Mouse (Mus musculus) kidney, postnatal 0 days (tissue): ENCODE data around the gene Nfx1. TPM values are rescaled to one million over a fixed set of nuclear protein-coding genes. Genes with fewer than 3 reads are reported as not detected.

ENCODE experiments used
- ATAC-seq: fragments of 200-750 bp; cut with Nextera tagmentation; replicated peaks from 2 replicates; pipeline ENCODE4 v1.8.0; 2017; ENCODE audit warnings: low read depth, moderate number of reproducible peaks, moderate TSS enrichment, moderate library complexity; ENCODE audit not compliant: low FRiP score
- DNase-seq: peaks from one replicate; pipeline ENCODE4 v3.0.0-alpha.2; 2016; ENCODE audit warnings: low spot score
- H3K27ac ChIP-seq: fragments of 300-500 bp; sonication (generic); 2 replicates; pipeline ENCODE4 v1.5.1; 2014; ENCODE audit warnings: mild to moderate bottlenecking
- H3K27me3 ChIP-seq: fragments of 300-500 bp; sonication (generic); 2 replicates; pipeline ENCODE4 v1.6.1; 2014; ENCODE audit warnings: low read length, mixed read lengths; ENCODE audit not compliant: insufficient read depth
- H3K36me3 ChIP-seq: fragments of 300-500 bp; sonication (generic); 2 replicates; pipeline ENCODE4 v1.6.1; 2014; ENCODE audit warnings: low read length, mixed read lengths; ENCODE audit not compliant: insufficient read depth
- H3K4me1 ChIP-seq: fragments of 300-500 bp; sonication (generic); replicated peaks from 2 replicates; pipeline ENCODE4 v1.6.1; 2014; ENCODE audit warnings: antibody characterized with exemption, low read length, mixed read lengths; ENCODE audit not compliant: insufficient read depth
- H3K4me2 ChIP-seq: fragments of 300-500 bp; sonication (generic); 2 replicates; pipeline ENCODE4 v1.6.1; 2014; ENCODE audit warnings: mild to moderate bottlenecking, low read length, moderate library complexity, mixed read lengths
- H3K4me3 ChIP-seq: fragments of 300-500 bp; sonication (generic); replicated peaks from 2 replicates; pipeline ENCODE4 v1.5.1; 2014; ENCODE audit warnings: low read depth, low read length
- H3K9ac ChIP-seq: fragments of 300-500 bp; sonication (generic); 2 replicates; pipeline ENCODE4 v1.6.1; 2014; ENCODE audit warnings: low read depth, low read length
- H3K9me3 ChIP-seq: fragments of 300-500 bp; sonication (generic); replicated peaks from 2 replicates; pipeline ENCODE4 v1.6.1; 2016; ENCODE audit warnings: low read length, inconsistent platforms, mixed read lengths
- CTCF ChIP-seq: IDR thresholded peaks from 2 replicates; pipeline ENCODE4 v1.5.1; 2016; ENCODE audit warnings: antibody characterized with exemption, low read depth, mild to moderate bottlenecking, moderate library complexity
- WGBS: fragments of 180-500 bp; shearing (Covaris S2); extraction: QIAGEN DNeasy Blood & Tissue Kit; methylation state at CpG from one replicate; pipeline ENCODE4 v1.1.7; 2014; 5-methylcytosine and 5-hydroxymethylcytosine counted together
- polyA plus RNA-seq: library from polyadenylated mRNA; unstranded; fragments of >200 nt; fragmentation: Nextera tagmentation; extraction: Ambion mirVana; gene quantifications from 2 replicates; pipeline ENCODE4 v1.2.1, GENCODE M21; 2015

The Nfx1 gene
- polyA plus RNA-seq, 1 experiment from 2014 or later, result 55.1 TPM

DNA sequence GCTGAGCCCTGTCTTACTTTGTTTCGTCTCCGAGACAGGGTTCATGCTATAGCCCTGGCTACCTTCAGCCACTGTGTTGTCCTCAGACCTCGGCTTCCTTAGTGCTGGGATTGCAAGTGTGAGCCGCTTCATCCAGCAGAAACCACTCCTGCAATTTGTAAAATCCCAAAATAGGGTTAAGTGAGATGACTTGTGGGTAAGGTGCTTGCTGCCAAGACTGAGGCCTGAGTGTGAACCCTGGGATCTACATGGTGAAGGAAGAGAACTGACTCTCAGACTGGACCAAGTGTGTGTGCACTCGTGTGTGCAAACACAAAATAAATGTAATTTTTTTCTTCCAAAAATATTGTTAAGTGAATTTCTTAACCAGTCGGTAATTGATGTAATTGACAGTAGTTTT, 18.9 kb downstream of the Nfx1 start:
- Histone ChIP-seq H3K9me3 (no peaks in the 10 kb centered on the region), H3K4me3 (no peak overlapping the region), H3K4me1 (no peaks in the 10 kb centered on the region), H3K27me3 (no peaks in the 10 kb centered on the region), H3K9ac (no peak overlapping the region), H3K27ac (no peak overlapping the region), H3K4me2 (no peak overlapping the region), H3K36me3 (peaks cover 79% of the 10 kb centered on the region)
- TF ChIP-seq CTCF, result no peak
- WGBS, result 91% methylated on average over 6 of the region's 6 CpGs
- ATAC-seq, result no peak
- no peak for DNase-seq

DNA sequence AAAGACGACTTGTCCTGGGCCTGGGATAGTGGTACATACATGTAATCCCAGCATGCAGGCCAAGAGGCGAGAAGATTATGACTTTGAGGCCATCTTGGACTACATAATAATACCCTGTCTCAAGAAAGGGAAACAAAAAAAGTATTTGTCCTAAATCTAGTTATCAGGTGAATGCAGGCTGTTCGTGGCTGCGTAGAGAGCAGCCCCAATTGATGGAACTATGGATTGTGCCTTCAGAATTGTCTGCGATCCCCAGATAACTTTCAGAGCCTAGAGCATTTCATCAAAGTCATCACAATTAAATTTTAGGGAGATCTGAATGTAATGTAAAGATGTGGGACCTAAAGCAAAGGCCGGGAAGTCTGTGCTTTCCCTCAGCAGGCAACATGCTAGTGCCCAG, 25.6 kb downstream of the Nfx1 start:
- Histone ChIP-seq H3K27ac (no peak overlapping the region), H3K4me3 (no peak overlapping the region), H3K9ac (no peak overlapping the region), H3K27me3 (no peaks in the 10 kb centered on the region), H3K4me1 (no peaks in the 10 kb centered on the region), H3K4me2 (no peak overlapping the region), H3K9me3 (no peaks in the 10 kb centered on the region), H3K36me3 (peaks cover 86% of the 10 kb centered on the region)
- DNase-seq, result no peak
- WGBS, result 98% methylated on average over 6 of the region's 6 CpGs
- no peak for TF ChIP-seq CTCF
- ATAC-seq, result no peak

DNA sequence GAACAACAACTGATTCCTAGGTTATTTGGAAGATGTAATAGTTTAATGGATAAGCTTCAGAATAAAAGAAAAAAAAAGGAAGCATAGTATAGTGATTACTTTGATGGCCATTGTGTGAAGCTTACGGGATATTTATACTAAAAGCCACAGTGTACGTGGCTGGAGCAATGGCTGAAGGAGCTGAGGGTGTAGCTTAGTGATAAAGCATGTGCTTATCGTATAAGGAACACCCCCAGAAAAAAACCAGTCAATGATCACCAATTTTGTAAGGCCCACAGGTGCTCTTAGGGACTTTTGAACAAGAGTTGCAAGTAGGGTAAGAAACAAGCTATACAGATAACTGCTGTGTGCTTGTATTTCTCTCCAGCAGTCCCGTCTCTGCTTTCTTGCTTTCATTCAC, 27.2 kb downstream of the Nfx1 start:
- H3K9ac ChIP-seq, result no peak overlapping the region
- ATAC-seq, result no peak
- H3K4me1 ChIP-seq, result no peaks in the 10 kb centered on the region
- WGBS, result 85% methylated on average over 4 of the region's 4 CpGs
- TF ChIP-seq CTCF, result no peak
- H3K27me3 ChIP-seq, result no peaks in the 10 kb centered on the region
- no peak overlapping the region for H3K27ac ChIP-seq
- H3K4me2 ChIP-seq, result no peak overlapping the region
- no peaks in the 10 kb centered on the region for H3K9me3 ChIP-seq
- DNase-seq, result no peak
- H3K4me3 ChIP-seq, result no peak overlapping the region
- peaks cover 86% of the 10 kb centered on the region for H3K36me3 ChIP-seq

DNA sequence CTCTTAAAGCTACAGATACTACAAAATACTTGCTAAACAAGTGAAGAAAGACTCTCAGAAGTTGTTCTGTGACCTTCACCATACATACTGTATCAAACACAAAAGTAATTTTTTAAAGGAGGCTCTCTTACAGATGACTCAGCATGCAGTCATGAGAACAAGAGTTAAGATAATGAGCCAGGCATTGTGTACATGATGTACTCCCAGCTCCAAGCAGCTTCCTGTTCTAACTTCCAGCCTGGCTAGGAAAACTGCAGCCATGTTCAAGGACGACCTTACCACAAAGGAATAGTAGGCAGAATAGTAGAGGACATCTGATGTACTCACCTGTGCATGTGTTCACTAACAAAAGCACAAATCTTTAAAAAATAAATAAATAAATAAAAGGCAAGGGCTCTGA, 29.6 kb downstream of the Nfx1 start:
- Histone ChIP-seq H3K27me3 (no peaks in the 10 kb centered on the region), H3K9ac (no peak overlapping the region), H3K36me3 (peaks cover 86% of the 10 kb centered on the region), H3K9me3 (no peaks in the 10 kb centered on the region), H3K27ac (no peak overlapping the region), H3K4me2 (no peak overlapping the region), H3K4me3 (no peak overlapping the region), H3K4me1 (no peaks in the 10 kb centered on the region)
- no peak for TF ChIP-seq CTCF
- ATAC-seq (no peak), DNase-seq (no peak)
- 77% methylated on average over 1 of the region's 1 CpGs for WGBS

DNA sequence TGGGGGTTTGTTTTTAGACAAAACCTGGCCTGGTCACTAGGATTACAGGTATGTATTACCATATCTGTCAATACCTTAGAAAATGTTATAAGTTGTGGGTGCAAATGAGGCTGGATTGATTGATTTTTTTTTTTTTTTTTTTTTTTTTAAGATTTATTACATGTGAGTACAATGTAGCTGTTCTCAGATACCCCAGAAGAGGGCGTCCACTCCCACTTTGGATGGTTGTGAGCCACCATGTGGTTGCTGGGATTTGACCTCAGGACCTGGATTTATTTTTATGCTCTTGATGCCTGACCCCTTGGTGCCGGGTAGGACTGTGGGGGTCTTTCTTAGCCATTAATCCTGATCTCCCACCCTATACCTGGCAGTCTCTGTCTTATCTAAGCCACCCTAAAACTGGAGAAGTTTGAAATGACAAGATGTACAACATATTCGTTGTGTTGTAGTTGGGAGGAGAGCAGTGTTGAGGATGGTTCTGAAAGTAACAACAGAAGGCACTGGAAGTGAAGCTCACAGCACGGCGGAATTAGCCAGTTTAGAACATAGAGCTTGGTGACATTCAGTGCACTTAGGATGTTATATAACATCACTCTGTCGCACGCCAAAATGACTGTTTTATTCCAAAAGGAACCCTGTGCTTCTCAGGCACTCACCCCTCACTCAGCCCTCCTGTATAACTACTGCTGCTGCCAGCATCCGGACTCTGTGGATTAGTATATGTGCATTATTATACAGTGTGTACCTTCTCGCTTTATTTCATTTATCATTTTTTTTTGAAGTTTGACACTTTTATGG, 30.3 kb downstream of the Nfx1 start:
- WGBS, result 85% methylated on average over 9 of the region's 9 CpGs
- H3K27me3 ChIP-seq, result no peaks in the 10 kb centered on the region
- H3K27ac ChIP-seq, result no peak overlapping the region
- peak; percentile 35; the same call in 1 of the 2 replicates for TF ChIP-seq CTCF
- H3K4me3 ChIP-seq, result no peak overlapping the region
- no peaks in the 10 kb centered on the region for H3K4me1 ChIP-seq
- no peak overlapping the region for H3K4me2 ChIP-seq
- no peak for DNase-seq
- no peak for ATAC-seq
- peaks cover 80% of the 10 kb centered on the region for H3K36me3 ChIP-seq
- no peak overlapping the region for H3K9ac ChIP-seq
- no peaks in the 10 kb centered on the region for H3K9me3 ChIP-seq

GRCm38 (mm10) chr4:41013351-41013750, 42.6 kb downstream of the Nfx1 start:
- no peak for ATAC-seq
- Histone ChIP-seq H3K36me3 (peaks cover 55% of the 10 kb centered on the region), H3K9me3 (no peaks in the 10 kb centered on the region), H3K27ac (no peak overlapping the region), H3K4me2 (no peak overlapping the region), H3K4me1 (no peaks in the 10 kb centered on the region), H3K9ac (no peak overlapping the region), H3K27me3 (no peaks in the 10 kb centered on the region), H3K4me3 (no peak overlapping the region)
- 89% methylated on average over 3 of the region's 3 CpGs for WGBS
- DNase-seq, result no peak
- TF ChIP-seq CTCF, result no peak

GRCm38 (mm10) chr4:41015798-41016197, 45.1 kb downstream of the Nfx1 start:
- no peak for ATAC-seq
- Histone ChIP-seq H3K9ac (no peak overlapping the region), H3K4me1 (no peaks in the 10 kb centered on the region), H3K9me3 (no peaks in the 10 kb centered on the region), H3K27me3 (no peaks in the 10 kb centered on the region), H3K4me3 (no peak overlapping the region), H3K4me2 (no peak overlapping the region), H3K36me3 (peaks cover 47% of the 10 kb centered on the region), H3K27ac (no peak overlapping the region)
- no peak for TF ChIP-seq CTCF
- 96% methylated on average over 5 of the region's 5 CpGs for WGBS
- DNase-seq, result no peak
